ENCODE assay signal across 8 mouse cellular contexts in genomic region chr2:119787206-119787883, GRCm38 (mm10). TPM values are rescaled to one million over a fixed set of nuclear protein-coding genes. Genes with fewer than 3 reads are reported as not detected.
DNase-seq lines count a peak whose midpoint lies in the region; ATAC-seq and TF ChIP-seq lines count a peak whose summit lies in the region.

Gene Rpap1 (minus strand): TSS chr2:119787537.

- H3K4me3 ChIP-seq in lung, postnatal 0 days (ENCODE audit: low read depth, low read length): peak within 1 kb of the TSS; percentile 64

- peak within 1 kb of the TSS; percentile 54 for H3K27ac ChIP-seq in lung, postnatal 0 days (ENCODE audit: low read length)

- peak within 1 kb of the TSS; percentile 41 for H3K9ac ChIP-seq in lung, postnatal 0 days (replicated peaks; ENCODE audit: low read depth)

- peak; percentile 97 to 99 for ATAC-seq in hematopoietic stem cell, adult 5-6 weeks (replicated peaks in 1 of 2; ENCODE audit: insufficient read depth in 1 of 2, low FRiP score in 2 of 2, low TSS enrichment in 1 of 2, low read depth in 1 of 2, poor library complexity in 2 of 2, severe bottlenecking in 2 of 2)
- peak; percentile 96 for ATAC-seq in lung, postnatal 0 days

- no peaks in the 10 kb centered on the region for H3K27me3 ChIP-seq in lung, postnatal 0 days (replicated peaks; ENCODE audit: insufficient read depth, low read length)

- DNase-seq in Muller cell, postnatal 12 days (ENCODE audit: inconsistent ontology term): peak; percentile 82
- DNase-seq in cerebellum, adult 8-10 months: peak; percentile 81
- peak; percentile 83 for DNase-seq in forelimb bud, embryonic 11.5 days (ENCODE audit: low read depth, low spot score)
- DNase-seq in layer of hippocampus, adult 8-10 months (ENCODE audit: low spot score in 2 of 2): peak; percentile 66 to 79
- DNase-seq in lung, postnatal 0 days (ENCODE audit: low spot score): peak; percentile 81
- DNase-seq in ovary, postnatal 10 days (ENCODE audit: low spot score): peak; percentile 65
- DNase-seq in thymus, postnatal 10 days (ENCODE audit: low spot score in 2 of 2): peak; percentile 71 to 84

- H3K4me2 ChIP-seq in lung, postnatal 0 days (replicated peaks; ENCODE audit: low read depth, low read length): peak within 1 kb of the TSS; percentile 79

- no peak for TF ChIP-seq CTCF in lung, postnatal 0 days (IDR thresholded peaks at IDR 0.05)

- no peak for TF ChIP-seq EP300 in lung, postnatal 0 days (IDR thresholded peaks at IDR 0.05)

- no peaks in the 10 kb centered on the region for H3K36me3 ChIP-seq in lung, postnatal 0 days (ENCODE audit: insufficient read depth, low read length)

- no peaks in the 10 kb centered on the region; the same call in 1 of the 2 replicates for H3K9me3 ChIP-seq in lung, postnatal 0 days (ENCODE audit: low read length)

- WGBS in lung, postnatal 0 days: under 1% methylated on average over 44 of the region's 44 CpGs

- peaks cover 7% of the 10 kb centered on the region; the same call in 1 of the 2 replicates for H3K4me1 ChIP-seq in lung, postnatal 0 days (ENCODE audit: insufficient read depth, low read depth, low read length)

RNA-seq across cellular contexts. Expression of gene Rpap1, which starts in this region (rescaled TPM):
- total RNA-seq in hematopoietic stem cell, adult 5-6 weeks (2017): 9.2 and 10.5 TPM in 2 replicates
- 10 to 100 TPM; 18.6 to 21.5 (median 19.2) TPM for total RNA-seq in layer of hippocampus, adult 8-10 months (2022)
- polyA plus RNA-seq in lung, postnatal 0 days (2015; fragmentation: Nextera tagmentation; extraction: Ambion mirVana): 10.0 and 11.0 TPM in 2 replicates

Comparison
In these comparisons a context has a peak if more than half of its experiments do, and no peak if none do; other contexts are left out.
1. Peak in every context shown above with its lines: DNase-seq, ATAC-seq, H3K4me3 ChIP-seq and H3K27ac ChIP-seq.